Mouse (Mus musculus): ENCODE data around the gene Esam. TPM values are rescaled to one million over a fixed set of nuclear protein-coding genes. Genes with fewer than 3 reads are reported as not detected.

Esam gene
- polyA plus RNA-seq, 1 experiment from 2014 or later = 47.0 TPM

DNA sequence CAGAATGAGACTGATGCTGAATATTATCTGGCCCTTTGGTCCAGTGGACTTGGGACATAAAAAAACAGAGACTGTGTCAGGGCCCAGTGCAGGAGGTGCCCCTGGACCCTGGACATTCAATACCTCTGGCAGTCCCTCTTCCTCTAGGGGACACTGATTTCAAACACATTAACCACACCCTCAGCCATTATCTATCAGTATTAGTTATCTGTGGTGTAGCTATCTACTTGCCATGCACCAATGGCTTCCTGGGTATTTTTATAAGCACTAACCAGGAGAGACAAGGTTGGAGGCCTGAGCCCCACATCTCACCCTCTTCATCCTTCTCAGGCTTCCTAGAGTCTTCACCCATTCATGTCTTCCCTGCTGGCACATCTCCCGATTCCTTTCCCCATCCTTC lies 22.6 kb downstream of the Esam start:
- H3K9me3 ChIP-seq = no peaks in the 10 kb centered on the region
- no peak overlapping the region for H3K4me2 ChIP-seq
- no peak overlapping the region for H3K4me3 ChIP-seq
- ATAC-seq (replicated peaks) = no peak
- 56% methylated on average over 1 of the region's 1 CpGs for WGBS
- H3K27ac ChIP-seq = no peak overlapping the region
- H3K27me3 ChIP-seq (replicated peaks) = peaks cover 72% of the 10 kb centered on the region
- no peaks in the 10 kb centered on the region for H3K36me3 ChIP-seq (replicated peaks)
- peaks cover 30% of the 10 kb centered on the region for H3K4me1 ChIP-seq
- H3K9ac ChIP-seq = no peak overlapping the region

DNA sequence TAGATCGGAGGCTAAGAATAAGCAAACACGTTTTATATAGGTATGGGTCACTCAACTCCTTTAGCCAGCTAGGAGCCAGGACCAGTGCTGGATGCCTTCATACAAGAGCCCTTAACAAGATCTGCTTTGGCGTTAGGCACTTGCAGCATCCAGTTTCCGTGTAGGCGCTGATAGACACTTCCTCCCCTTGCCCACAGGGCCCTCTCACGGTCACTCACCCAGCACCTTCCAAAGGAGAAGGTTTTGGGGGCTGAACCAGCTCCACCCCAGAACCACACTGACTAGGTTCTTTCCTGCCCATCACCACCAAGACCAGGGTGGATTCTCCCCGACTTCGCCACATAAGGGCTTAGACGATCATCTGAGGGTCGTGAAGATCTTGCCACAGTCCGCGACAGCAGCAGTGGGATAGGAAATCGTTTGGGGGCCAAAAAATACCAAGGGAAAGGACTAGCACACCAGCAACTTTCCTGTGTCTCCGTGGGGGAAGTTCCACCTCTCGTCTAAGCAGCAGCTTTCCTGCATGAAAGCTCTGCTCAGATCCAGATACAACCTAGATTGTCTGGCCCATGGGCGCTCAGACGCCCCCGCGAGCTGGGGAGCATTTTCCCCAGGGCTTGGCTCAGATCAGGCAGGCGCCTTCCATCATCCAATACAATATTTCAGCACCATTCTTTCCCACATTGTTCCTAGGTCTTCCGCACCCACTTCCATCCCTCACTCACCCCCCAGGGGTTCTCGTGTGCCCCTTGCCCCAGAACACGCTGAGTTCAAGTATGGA lies 24.1 kb downstream of the Esam start:
- no peak; the same call in 1 of the 2 replicates for ATAC-seq (replicated peaks)
- WGBS = 3% methylated on average over 23 of the region's 23 CpGs
- peaks cover 25% of the 10 kb centered on the region for H3K4me1 ChIP-seq

DNA sequence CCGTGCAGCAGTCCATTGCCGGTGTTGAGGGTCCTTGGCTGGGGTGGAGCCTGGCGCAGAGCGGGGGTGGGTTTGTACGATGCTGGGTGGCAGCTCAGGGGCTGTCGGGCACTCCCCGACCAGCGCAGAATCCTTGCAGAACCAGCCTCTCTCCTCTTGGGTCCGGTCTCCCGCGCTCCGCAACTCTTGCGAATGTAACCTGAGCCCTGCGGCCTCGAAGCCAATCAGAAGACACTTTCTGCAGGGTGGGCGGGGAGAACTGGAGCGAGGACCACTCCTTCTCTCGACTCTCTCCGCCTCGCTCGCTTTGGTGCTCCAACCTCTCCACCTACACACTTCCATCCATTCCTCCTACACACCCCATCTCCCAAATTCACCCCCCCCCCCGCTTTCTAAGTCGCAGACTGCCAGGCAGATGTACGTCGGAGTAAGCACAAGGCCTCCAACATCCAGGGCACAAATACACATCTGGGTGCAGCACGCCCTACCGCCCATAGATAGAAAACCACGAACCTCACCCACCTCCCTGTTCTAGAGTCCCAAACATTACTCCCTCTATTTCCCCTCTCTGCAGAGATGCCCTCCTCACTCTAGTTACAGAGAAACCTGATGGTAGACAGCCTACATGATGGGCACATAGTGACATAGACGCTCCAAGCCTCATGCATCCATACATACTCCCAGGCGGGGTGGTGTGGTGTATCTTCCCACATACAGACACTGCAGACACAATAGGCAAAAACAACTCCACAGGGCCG lies 24.8 kb downstream of the Esam start, which contains the start of gene Nrgn:
Gene Nrgn (minus strand): TSS at position 369 of the 758 bp plus-strand sequence.
- no peaks in the 10 kb centered on the region for H3K9me3 ChIP-seq
- no peak within 1 kb of the TSS for H3K27ac ChIP-seq
- peaks cover 25% of the 10 kb centered on the region for H3K4me1 ChIP-seq
- H3K9ac ChIP-seq = peak within 1 kb of the TSS; percentile 33
- ATAC-seq (replicated peaks) = peak; percentile 90
- H3K36me3 ChIP-seq (replicated peaks) = no peaks in the 10 kb centered on the region
- H3K27me3 ChIP-seq (replicated peaks) = peaks cover 60% of the 10 kb centered on the region
- WGBS = 5% methylated on average over 31 of the region's 31 CpGs
- H3K4me2 ChIP-seq = peak within 1 kb of the TSS; percentile 97
- peak within 1 kb of the TSS; percentile 50 for H3K4me3 ChIP-seq

More for the DNA sequence above, 24.1 kb downstream of the Esam start:
- Histone ChIP-seq H3K27ac (no peak overlapping the region), H3K36me3 (replicated peaks) (no peaks in the 10 kb centered on the region), H3K4me3 (peak overlapping the region; percentile 50), H3K9ac (peak overlapping the region; percentile 33), H3K27me3 (replicated peaks) (peaks cover 60% of the 10 kb centered on the region), H3K4me2 (peak overlapping the region; percentile 97), H3K9me3 (no peaks in the 10 kb centered on the region)

DNA sequence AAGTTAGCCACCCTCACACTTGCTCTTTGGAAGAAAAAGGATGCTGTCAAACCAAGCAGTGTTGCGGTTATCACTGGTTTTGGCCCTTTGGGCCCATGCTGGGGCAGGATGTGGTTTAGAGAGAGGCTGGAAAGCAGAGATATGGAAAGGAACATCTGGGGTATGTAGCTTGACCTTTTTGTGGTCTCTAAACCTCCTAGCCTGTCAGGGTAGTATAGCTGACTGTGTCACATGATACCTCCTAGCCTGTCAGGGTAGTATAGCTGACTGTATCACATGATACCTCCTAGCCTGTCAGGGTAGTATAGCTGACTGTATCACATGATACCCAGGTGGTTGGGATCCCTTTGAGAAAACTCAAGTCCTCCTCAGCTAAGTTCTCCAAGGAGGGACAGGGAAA lies 26.4 kb downstream of the Esam start:
- Histone ChIP-seq H3K9ac (no peak overlapping the region), H3K4me3 (no peak overlapping the region), H3K4me1 (peaks cover 25% of the 10 kb centered on the region), H3K36me3 (replicated peaks) (no peaks in the 10 kb centered on the region), H3K4me2 (no peak overlapping the region), H3K27ac (no peak overlapping the region), H3K9me3 (no peaks in the 10 kb centered on the region), H3K27me3 (replicated peaks) (peaks cover 52% of the 10 kb centered on the region)
- 73% methylated on average over 1 of the region's 1 CpGs for WGBS
- ATAC-seq (replicated peaks) = no peak

DNA sequence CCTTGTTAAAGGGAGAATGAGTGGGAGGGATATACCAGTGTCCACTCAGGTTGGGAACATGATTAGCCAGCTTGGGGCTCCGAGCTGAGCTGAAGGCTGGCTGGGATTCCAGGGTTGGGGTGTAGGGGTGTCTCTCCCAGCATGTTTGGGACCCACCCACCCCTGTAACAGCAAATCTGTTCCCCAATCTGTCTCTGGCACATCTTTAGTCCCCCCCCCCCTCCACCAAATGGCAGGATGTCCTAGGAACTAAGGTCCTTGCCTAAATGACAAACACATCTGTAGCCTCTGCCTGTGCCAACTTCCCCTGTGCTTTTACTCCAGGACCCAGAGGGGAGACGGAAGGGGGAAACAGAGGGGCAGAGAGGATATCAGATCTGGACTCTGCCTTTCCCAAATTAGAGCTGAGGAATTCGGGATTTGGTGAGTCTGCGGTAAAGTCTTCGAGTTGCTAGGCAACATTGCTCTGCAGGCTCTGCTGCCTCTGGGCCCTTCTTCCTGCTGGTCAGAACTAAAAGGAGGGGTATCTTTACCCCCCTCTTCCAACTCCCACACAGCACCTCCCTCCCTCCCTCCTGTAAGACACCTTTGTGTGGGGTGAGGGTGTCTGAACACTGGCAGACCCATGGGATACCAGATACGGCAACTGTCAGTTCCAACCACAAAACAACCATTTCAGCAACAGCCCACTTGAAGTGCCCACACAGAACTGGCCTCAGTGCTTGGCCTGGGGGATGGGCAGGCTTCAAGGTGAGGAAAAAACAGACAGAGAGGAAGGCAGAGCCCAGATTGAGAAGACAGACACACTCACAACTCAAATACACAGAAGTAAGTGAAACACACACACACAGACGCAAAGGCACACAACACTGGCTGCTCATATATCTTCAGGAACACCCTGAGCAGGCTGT lies 27.2 kb downstream of the Esam start, which contains the start of gene Siae:
Gene Siae (plus strand): TSS at position 861 of the 911 bp plus-strand sequence.
- Histone ChIP-seq H3K4me1 (peaks cover 25% of the 10 kb centered on the region), H3K9me3 (no peaks in the 10 kb centered on the region), H3K36me3 (replicated peaks) (no peaks in the 10 kb centered on the region), H3K4me3 (no peak within 1 kb of the TSS), H3K9ac (no peak within 1 kb of the TSS), H3K4me2 (no peak within 1 kb of the TSS), H3K27ac (no peak within 1 kb of the TSS), H3K27me3 (replicated peaks) (peaks cover 44% of the 10 kb centered on the region)
- ATAC-seq (replicated peaks) = 0 out of 2 replicates have a peak, but pooled peaks have one; percentile 19
- WGBS = 24% methylated on average over 7 of the region's 7 CpGs

DNA sequence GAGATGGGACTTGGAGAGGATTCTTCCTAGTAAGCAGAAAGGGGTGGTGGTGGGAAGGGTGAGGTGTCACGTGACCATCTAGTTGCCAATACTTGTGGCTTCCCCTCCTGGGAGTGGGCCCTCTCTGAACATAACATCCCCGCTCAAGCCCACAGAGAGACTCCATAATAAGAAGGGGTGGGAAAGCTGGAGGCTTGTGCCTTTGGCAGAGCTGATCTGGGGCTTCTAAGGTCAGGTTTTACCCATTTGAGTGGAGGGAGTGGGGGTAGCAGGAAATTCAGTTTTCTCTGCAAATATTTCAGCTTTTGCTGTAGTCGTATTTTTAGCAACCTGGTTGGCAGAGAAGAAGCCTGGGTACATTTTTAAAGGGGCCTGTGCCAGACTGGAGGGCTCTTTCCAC lies 28.5 kb downstream of the Esam start:
- Histone ChIP-seq H3K36me3 (replicated peaks) (no peaks in the 10 kb centered on the region), H3K9ac (no peak overlapping the region), H3K4me1 (peaks cover 25% of the 10 kb centered on the region), H3K27ac (no peak overlapping the region), H3K9me3 (no peaks in the 10 kb centered on the region), H3K4me2 (no peak overlapping the region), H3K4me3 (no peak overlapping the region), H3K27me3 (replicated peaks) (peaks cover 31% of the 10 kb centered on the region)
- no peak for ATAC-seq (replicated peaks)
- WGBS = 86% methylated on average over 3 of the region's 3 CpGs

DNA sequence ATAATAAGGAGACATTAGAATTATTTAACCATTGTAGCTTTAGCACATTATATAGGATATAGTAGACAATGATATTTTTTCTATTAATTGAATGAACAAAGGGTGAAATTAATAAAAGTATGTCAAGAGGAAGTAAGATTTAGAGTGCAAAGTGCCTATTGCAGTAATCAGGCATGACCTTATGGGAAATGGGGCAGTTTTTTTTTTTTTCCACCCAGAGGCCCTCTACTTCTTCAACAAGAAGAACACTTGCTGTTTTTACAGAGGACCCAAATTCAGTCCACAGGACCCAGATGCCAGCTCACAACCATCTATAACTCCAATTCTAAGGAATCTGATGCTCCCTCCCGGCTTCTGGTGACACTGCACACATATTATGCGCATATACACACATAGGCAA lies 32.7 kb downstream of the Esam start:
- ATAC-seq (replicated peaks) = no peak
- WGBS = 85% methylated on average over 2 of the region's 2 CpGs
- H3K27ac ChIP-seq = no peak overlapping the region

DNA sequence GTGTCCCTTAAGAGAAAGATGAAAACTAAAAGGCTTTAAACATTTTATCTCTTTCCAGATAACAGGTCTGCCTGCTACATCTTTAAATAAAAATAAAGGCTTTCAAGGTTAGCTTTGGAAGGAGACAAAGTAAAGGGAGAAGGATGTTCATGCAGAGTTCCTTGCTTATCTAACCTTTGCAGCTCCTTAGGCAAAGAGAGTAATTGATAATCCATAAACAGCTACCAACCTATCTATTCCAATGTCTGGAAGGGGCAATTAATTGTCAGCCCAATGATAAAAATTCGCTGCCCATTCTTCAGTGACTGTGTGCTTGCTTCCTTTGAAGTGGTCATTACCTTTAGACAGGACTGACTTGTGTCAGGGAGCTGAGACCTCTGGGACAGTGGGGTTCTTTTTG lies 35.9 kb downstream of the Esam start:
- Histone ChIP-seq H3K4me1 (peaks cover 8% of the 10 kb centered on the region; the same call in 1 of the 2 replicates), H3K27me3 (replicated peaks) (no peaks in the 10 kb centered on the region), H3K4me3 (no peak overlapping the region), H3K27ac (no peak overlapping the region), H3K36me3 (replicated peaks) (no peaks in the 10 kb centered on the region), H3K4me2 (no peak overlapping the region), H3K9ac (no peak overlapping the region), H3K9me3 (no peaks in the 10 kb centered on the region)
- WGBS = 44% methylated on average over 1 of the region's 1 CpGs
- no peak for ATAC-seq (replicated peaks)

More for the DNA sequence above, 32.7 kb downstream of the Esam start:
- H3K4me3 ChIP-seq = no peak overlapping the region
- H3K9me3 ChIP-seq = no peaks in the 10 kb centered on the region
- H3K9ac ChIP-seq = no peak overlapping the region
- H3K4me2 ChIP-seq = no peak overlapping the region
- H3K36me3 ChIP-seq (replicated peaks) = no peaks in the 10 kb centered on the region
- H3K4me1 ChIP-seq = 0 out of 2 replicates have a peak, but pooled peaks cover under 1% of the 10 kb centered on the region
- H3K27me3 ChIP-seq (replicated peaks) = no peaks in the 10 kb centered on the region

DNA sequence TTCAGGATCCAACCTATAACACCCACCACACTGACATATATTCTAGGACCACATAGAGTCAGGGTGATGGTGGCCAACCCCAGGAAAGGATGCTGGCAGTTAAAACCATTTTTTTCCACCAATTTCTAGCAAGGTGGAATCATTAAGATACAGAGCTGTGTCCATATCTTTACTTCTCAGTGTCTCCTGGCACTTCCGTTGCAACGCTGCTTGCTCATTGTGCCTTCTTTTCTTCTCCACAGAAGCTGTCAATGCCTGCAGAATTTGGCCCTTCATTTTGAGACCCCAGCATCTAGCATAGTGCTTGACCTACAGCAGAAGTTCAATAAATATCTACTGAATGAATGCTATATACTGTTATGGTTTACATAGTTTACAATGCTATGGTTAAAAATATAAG lies 39.1 kb downstream of the Esam start:
- Histone ChIP-seq H3K4me1 (peaks cover 8% of the 10 kb centered on the region; the same call in 1 of the 2 replicates), H3K27me3 (replicated peaks) (no peaks in the 10 kb centered on the region), H3K9me3 (no peaks in the 10 kb centered on the region), H3K4me3 (no peak overlapping the region), H3K36me3 (replicated peaks) (no peaks in the 10 kb centered on the region), H3K4me2 (no peak overlapping the region), H3K27ac (no peak overlapping the region), H3K9ac (no peak overlapping the region)
- 84% methylated on average over 2 of the region's 2 CpGs for WGBS
- no peak for ATAC-seq (replicated peaks)

DNA sequence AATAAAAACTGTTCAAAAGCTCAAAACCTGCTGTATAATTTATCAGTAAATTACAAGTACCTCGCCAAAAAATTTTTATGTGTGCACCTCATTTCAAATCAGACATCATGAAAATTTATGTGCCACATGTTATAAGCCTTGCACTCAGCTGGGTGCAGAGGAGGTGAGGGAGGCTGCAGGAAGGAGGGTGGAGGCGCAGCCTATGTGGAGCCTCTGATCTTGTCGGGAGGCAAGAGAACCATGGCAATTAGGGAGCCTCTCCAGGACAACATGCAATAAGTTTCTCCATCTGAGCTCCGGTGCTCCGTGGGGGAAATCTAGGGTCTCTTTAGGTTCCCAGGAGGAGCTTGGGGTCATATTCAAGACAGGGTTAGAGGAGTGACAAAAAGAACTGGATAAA lies 39.6 kb downstream of the Esam start:
- H3K4me1 ChIP-seq = peaks cover 8% of the 10 kb centered on the region; the same call in 1 of the 2 replicates
- no peaks in the 10 kb centered on the region for H3K27me3 ChIP-seq (replicated peaks)
- H3K9me3 ChIP-seq = no peaks in the 10 kb centered on the region
- H3K4me3 ChIP-seq = no peak overlapping the region
- H3K4me2 ChIP-seq = no peak overlapping the region
- H3K27ac ChIP-seq = no peak overlapping the region
- H3K9ac ChIP-seq = no peak overlapping the region
- ATAC-seq (replicated peaks) = no peak
- no peaks in the 10 kb centered on the region for H3K36me3 ChIP-seq (replicated peaks)
- 53% methylated on average over 5 of the region's 5 CpGs for whole genome bisulfite sequencing

DNA sequence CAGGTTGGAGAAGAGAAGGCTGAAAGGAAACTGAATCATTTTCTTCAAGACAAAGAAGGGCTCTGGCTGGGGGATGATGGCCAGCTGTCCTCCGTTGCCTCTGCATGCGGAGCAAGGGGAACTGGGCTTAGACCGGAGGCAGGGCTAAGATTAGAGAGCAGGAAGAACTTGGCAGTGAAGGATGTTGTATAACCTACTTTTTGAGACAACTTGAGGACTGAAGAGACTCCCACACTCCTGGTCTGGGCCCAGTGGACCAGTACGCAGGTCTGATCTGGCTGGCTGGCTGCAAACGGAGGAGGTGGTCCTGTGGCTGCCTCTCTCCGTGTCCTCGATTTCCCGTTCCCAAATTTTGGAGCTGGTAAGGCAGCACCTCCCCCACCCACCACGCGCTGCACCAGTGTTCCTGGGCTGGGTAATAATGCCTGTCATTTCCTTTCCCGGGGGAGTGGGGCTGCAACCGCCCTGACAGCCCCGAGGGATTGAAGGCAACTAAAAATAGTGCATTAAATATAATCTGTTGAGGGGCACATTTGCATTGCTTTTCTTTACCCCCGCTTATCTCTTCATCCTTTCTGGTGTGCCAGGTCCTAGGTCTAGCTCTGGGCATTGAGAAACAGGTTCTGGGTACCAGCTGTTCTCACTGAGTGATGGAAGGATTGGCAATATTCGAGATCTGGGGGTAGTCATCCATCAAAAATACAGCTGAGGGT lies 40.2 kb downstream of the Esam start:
- Histone ChIP-seq H3K9ac (no peak overlapping the region), H3K27ac (no peak overlapping the region), H3K4me1 (peaks cover 8% of the 10 kb centered on the region; the same call in 1 of the 2 replicates), H3K9me3 (no peaks in the 10 kb centered on the region), H3K4me3 (no peak overlapping the region), H3K4me2 (no peak overlapping the region), H3K27me3 (replicated peaks) (no peaks in the 10 kb centered on the region), H3K36me3 (replicated peaks) (no peaks in the 10 kb centered on the region)
- peak; percentile 33; the same call in 1 of the 2 replicates for ATAC-seq (replicated peaks)
- WGBS = 45% methylated on average over 15 of the region's 15 CpGs
